Mouse (Mus musculus): Measurements from ENCODE around the gene Xpr1. TPM values are rescaled to one million over a fixed set of nuclear protein-coding genes. Genes with fewer than 3 reads are reported as not detected.
A peak's percentile ranks its signal among the peaks of the same experiment; 100 is the strongest.

Gene Xpr1
- polyA plus RNA-seq, 1 experiment from 2014 or later: 44.9 TPM

GRCm38 (mm10) chr1:155394021-155394420 is 23.2 kb downstream of the Xpr1 start:
- H3K4me1 ChIP-seq (replicated peaks): peaks cover 13% of the 10 kb centered on the region
- H3K27ac ChIP-seq: no peak overlapping the region
- no peak overlapping the region for H3K4me2 ChIP-seq
- H3K9ac ChIP-seq: no peak overlapping the region
- H3K9me3 ChIP-seq: no peaks in the 10 kb centered on the region
- no peaks in the 10 kb centered on the region for H3K36me3 ChIP-seq
- H3K4me3 ChIP-seq: no peak overlapping the region
- ATAC-seq (ENCODE audit: low FRiP score): no peak
- 77% methylated on average over 2 of the region's 2 CpGs for WGBS
- no peaks in the 10 kb centered on the region for H3K27me3 ChIP-seq

- no peak overlapping the region for H3K4me3 ChIP-seq
- no peak for ATAC-seq (ENCODE audit: low FRiP score)
- H3K27ac ChIP-seq: no peak overlapping the region
- no peak overlapping the region for H3K9ac ChIP-seq
- no peaks in the 10 kb centered on the region for H3K36me3 ChIP-seq
- peaks cover 17% of the 10 kb centered on the region for H3K4me1 ChIP-seq (replicated peaks)
- H3K9me3 ChIP-seq: no peaks in the 10 kb centered on the region
- no peaks in the 10 kb centered on the region for H3K27me3 ChIP-seq
- WGBS: 98% methylated on average over 7 of the region's 7 CpGs
- no peak overlapping the region for H3K4me2 ChIP-seq
These were observed 24.4 kb downstream of the Xpr1 start for GRCm38 (mm10) chr1:155392825-155393224.

DNA sequence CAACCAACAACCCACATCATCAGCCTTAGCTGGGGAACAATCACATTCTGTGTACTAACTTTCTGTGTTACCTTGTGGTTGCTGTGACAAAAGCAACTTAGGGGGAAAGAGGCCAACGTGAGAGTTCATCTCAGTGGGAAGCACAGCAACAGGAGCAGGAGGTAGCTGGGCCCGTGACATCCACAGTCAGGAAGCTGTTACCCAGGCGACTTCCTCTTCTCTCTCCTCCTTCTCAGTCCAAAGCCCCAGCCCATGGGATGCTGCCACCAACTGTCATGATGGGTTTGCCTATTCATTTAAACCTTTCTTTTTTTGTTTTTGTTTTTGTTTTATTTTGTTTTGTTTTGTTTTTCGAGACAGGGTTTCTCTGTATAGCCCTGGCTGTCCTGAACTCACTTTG is 25.7 kb downstream of the Xpr1 start:
- no peak overlapping the region for H3K27ac ChIP-seq
- H3K4me2 ChIP-seq: no peak overlapping the region
- H3K4me3 ChIP-seq: no peak overlapping the region
- no peaks in the 10 kb centered on the region for H3K36me3 ChIP-seq
- no peak overlapping the region for H3K9ac ChIP-seq
- 59% methylated on average over 4 of the region's 4 CpGs for WGBS
- no peaks in the 10 kb centered on the region for H3K9me3 ChIP-seq
- ATAC-seq (ENCODE audit: low FRiP score): no peak
- H3K4me1 ChIP-seq (replicated peaks): peaks cover 17% of the 10 kb centered on the region
- H3K27me3 ChIP-seq: no peaks in the 10 kb centered on the region

DNA sequence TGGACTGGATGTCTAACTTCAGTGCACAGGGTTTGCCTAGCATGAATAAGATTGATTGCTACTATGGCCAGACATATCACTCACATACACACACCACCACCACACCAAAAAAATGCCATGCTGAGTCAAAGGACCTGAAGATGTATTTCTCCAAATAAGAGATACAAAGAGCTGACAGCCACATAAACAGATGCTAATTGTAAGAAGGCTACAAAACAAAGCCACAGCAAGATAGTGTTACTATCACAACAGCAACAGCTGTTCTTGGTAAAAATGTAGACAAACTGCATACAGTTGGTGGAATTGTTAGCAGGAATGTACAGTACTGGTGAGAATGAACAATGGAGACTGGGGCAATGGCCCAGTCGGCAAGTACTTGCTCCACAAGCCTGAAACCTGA is 28.8 kb downstream of the Xpr1 start:
- Histone ChIP-seq H3K9me3 (no peaks in the 10 kb centered on the region), H3K9ac (no peak overlapping the region), H3K27ac (peak overlapping the region; percentile 36; the same call in 1 of the 2 replicates), H3K4me2 (no peak overlapping the region), H3K4me3 (no peak overlapping the region), H3K4me1 (replicated peaks) (peaks cover 17% of the 10 kb centered on the region), H3K36me3 (peaks cover 7% of the 10 kb centered on the region), H3K27me3 (no peaks in the 10 kb centered on the region)
- no peak for ATAC-seq (ENCODE audit: low FRiP score)
- 76% methylated on average over 1 of the region's 1 CpGs for WGBS

DNA sequence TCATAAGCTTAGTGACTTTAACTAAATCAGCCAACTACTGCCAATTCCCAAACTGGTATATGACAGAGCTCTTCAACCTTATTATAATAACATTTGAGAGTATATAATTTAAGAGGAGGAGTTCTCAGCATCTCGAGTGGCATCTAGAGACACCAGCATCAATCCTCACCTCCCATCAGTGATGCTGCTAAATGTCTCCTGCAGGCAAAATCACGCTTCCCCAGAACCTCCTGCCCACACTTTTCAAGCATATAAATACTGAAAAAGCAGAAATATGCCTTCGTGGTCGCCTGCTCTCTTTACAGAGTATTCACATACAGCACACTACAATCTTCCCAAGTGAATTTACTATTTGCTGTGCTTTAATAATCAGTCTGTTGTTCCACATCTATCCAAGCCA is 30.7 kb downstream of the Xpr1 start:
- ATAC-seq (ENCODE audit: low FRiP score): no peak
- no peaks in the 10 kb centered on the region for H3K9me3 ChIP-seq
- H3K27me3 ChIP-seq: no peaks in the 10 kb centered on the region
- no peak overlapping the region for H3K4me3 ChIP-seq
- H3K4me1 ChIP-seq (replicated peaks): peaks cover 17% of the 10 kb centered on the region
- no peak overlapping the region for H3K4me2 ChIP-seq
- WGBS: 83% methylated on average over 4 of the region's 4 CpGs
- no peak overlapping the region for H3K9ac ChIP-seq
- peaks cover 7% of the 10 kb centered on the region for H3K36me3 ChIP-seq
- no peak overlapping the region for H3K27ac ChIP-seq

GRCm38 (mm10) chr1:155383319-155384302 is 33.6 kb downstream of the Xpr1 start:
- H3K4me2 ChIP-seq: no peak overlapping the region
- no peak for ATAC-seq (ENCODE audit: low FRiP score)
- no peak overlapping the region for H3K4me3 ChIP-seq
- no peak overlapping the region for H3K9ac ChIP-seq
- H3K9me3 ChIP-seq: no peaks in the 10 kb centered on the region
- H3K27ac ChIP-seq: no peak overlapping the region; the same call in 1 of the 2 replicates
- H3K36me3 ChIP-seq: peaks cover 7% of the 10 kb centered on the region
- 93% methylated on average over 8 of the region's 8 CpGs for WGBS
- H3K4me1 ChIP-seq (replicated peaks): peaks cover 4% of the 10 kb centered on the region; the same call in 1 of the 2 replicates
- no peaks in the 10 kb centered on the region for H3K27me3 ChIP-seq

DNA sequence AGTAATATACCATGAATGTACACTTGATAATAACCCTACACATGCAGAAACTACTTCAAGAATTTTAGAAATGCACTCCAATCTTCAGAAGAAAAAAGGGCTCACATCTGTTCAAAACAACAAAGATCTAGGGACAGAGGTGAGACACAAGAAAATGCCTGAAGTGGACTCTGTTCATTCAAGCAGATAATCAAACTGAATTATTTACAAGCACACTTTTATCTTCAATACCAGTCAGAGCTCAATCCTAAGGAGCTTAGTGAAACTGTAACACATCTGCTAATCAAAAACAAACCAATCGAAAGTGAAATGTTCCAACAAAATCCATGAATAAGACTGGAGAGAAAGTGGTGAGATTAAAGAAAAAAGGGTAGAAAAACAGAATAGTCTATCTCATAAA is 35.3 kb downstream of the Xpr1 start:
- H3K36me3 ChIP-seq: peaks cover 7% of the 10 kb centered on the region
- ATAC-seq (ENCODE audit: low FRiP score): no peak
- no peak overlapping the region for H3K9ac ChIP-seq
- no peaks in the 10 kb centered on the region for H3K9me3 ChIP-seq
- H3K4me3 ChIP-seq: no peak overlapping the region
- H3K4me1 ChIP-seq (replicated peaks): no peaks in the 10 kb centered on the region
- no peak overlapping the region for H3K27ac ChIP-seq
- H3K27me3 ChIP-seq: no peaks in the 10 kb centered on the region
- WGBS: 72% methylated on average over 1 of the region's 1 CpGs
- H3K4me2 ChIP-seq: no peak overlapping the region

DNA sequence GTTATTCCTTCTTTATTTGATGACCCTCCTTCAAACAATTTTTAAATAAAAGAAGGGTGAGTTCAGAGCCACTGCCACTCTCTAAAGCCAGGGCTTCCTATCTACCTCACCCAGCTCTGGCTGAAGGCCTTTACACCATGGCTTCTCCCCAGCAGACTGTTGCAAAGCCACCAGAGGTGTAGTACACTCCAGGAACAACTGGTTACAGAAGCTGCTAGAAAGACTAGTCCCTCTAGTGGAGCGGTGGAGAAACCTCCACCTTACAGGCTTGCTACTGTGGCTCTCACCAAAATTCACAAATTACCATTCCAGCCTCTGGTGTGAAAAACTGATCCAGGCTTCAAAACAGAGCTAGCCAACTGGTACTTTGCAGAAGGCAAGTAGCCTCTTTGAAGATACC is 37.9 kb downstream of the Xpr1 start:
- Histone ChIP-seq H3K4me3 (no peak overlapping the region), H3K27me3 (no peaks in the 10 kb centered on the region), H3K27ac (no peak overlapping the region), H3K4me1 (replicated peaks) (no peaks in the 10 kb centered on the region), H3K36me3 (peaks cover 7% of the 10 kb centered on the region), H3K9me3 (no peaks in the 10 kb centered on the region), H3K9ac (no peak overlapping the region), H3K4me2 (no peak overlapping the region)
- WGBS: 94% methylated on average over 1 of the region's 1 CpGs
- no peak for ATAC-seq (ENCODE audit: low FRiP score)

DNA sequence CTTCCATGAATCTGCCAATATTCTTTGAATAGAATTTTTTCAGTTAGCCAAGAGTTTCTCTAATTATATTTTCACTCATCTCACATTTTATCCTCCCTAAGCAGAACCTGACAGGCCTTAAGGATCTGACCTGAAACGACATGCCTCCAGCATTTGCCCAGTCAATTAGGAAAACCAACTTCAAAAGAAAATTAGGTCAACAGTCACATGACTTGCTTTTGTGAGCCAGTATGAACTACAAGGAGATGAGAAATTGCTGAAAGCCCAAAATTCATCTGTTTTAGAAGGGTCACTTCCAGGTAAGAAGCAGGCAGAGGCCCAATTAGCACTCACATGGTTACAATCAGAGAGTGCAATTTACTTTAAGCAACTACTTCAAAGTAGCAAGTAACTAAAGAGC is 44.4 kb downstream of the Xpr1 start:
- H3K9ac ChIP-seq: no peak overlapping the region
- WGBS: 80% methylated on average over 1 of the region's 1 CpGs
- H3K27ac ChIP-seq: no peak overlapping the region
- no peak for ATAC-seq (ENCODE audit: low FRiP score)
- no peaks in the 10 kb centered on the region for H3K36me3 ChIP-seq
- H3K4me3 ChIP-seq: no peak overlapping the region
- no peak overlapping the region for H3K4me2 ChIP-seq
- H3K4me1 ChIP-seq (replicated peaks): peaks cover 12% of the 10 kb centered on the region; the same call in 1 of the 2 replicates
- H3K27me3 ChIP-seq: no peaks in the 10 kb centered on the region
- H3K9me3 ChIP-seq: no peaks in the 10 kb centered on the region

DNA sequence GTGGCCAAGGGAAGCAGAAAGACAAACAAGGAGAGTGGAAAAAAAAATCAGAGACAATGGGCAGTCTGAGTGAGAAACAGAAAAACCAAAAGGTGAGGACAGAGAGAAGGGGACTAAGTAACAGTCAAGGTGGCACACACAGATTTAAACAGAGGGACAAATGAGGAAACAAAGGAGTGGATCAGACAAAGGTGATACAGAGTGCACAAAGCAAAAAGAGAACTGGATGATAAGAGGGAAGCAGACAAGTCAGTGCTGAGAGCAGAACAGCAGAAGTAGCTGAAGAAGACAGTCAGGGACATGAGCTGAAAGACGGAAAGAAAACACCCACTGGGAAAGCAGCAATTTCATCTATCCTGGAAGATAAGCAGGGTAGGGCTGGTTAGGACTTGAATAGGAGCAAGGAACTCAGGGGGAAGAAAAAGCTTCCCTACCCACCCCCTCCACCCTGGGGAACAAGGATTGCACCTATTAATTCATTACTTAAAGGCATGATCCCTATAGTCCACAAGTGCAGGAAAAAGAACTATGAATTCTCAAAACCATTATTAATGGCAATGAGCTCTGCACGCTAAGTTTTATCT is 47.0 kb downstream of the Xpr1 start:
- H3K4me1 ChIP-seq (replicated peaks): peaks cover 18% of the 10 kb centered on the region
- H3K9ac ChIP-seq: no peak overlapping the region
- WGBS: 53% methylated on average over 2 of the region's 2 CpGs
- no peak for ATAC-seq (ENCODE audit: low FRiP score)
- H3K36me3 ChIP-seq: no peaks in the 10 kb centered on the region
- no peak overlapping the region for H3K4me3 ChIP-seq
- no peaks in the 10 kb centered on the region for H3K27me3 ChIP-seq
- no peak overlapping the region for H3K4me2 ChIP-seq
- no peaks in the 10 kb centered on the region for H3K9me3 ChIP-seq
- H3K27ac ChIP-seq: peak overlapping the region; percentile 6; the same call in 1 of the 2 replicates

DNA sequence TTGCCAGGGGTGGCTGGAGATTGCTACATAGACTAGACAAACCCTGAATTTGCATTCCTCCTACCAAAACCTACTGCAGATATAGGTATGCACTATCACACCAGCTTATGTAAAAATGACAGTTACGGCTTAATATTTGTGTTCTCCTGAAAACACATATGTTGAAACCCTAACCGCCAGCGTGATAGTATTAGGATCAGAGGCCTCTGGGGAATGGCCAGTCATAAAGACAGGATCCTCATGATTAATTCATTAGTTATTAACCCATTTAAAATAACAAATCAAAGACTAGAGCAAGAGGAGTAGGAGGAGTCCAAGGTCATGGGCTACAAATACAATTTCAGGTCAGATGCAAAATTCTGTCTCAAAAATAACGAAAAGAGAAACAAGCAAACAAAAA is 50.8 kb downstream of the Xpr1 start:
- H3K4me3 ChIP-seq: no peak overlapping the region
- WGBS: 46% methylated on average over 4 of the region's 4 CpGs

GRCm38 (mm10) chr1:155361502-155362126 is 55.6 kb downstream of the Xpr1 start:
- no peak overlapping the region for H3K27ac ChIP-seq
- H3K36me3 ChIP-seq: no peaks in the 10 kb centered on the region
- 93% methylated on average over 4 of the region's 4 CpGs for WGBS
- H3K4me3 ChIP-seq: no peak overlapping the region
- H3K9me3 ChIP-seq: no peaks in the 10 kb centered on the region
- H3K4me1 ChIP-seq (replicated peaks): peaks cover 6% of the 10 kb centered on the region; the same call in 1 of the 2 replicates
- no peak overlapping the region for H3K4me2 ChIP-seq
- no peaks in the 10 kb centered on the region for H3K27me3 ChIP-seq
- no peak for ATAC-seq (ENCODE audit: low FRiP score)
- H3K9ac ChIP-seq: no peak overlapping the region

More for the DNA sequence above, 50.8 kb downstream of the Xpr1 start:
- Histone ChIP-seq H3K4me1 (replicated peaks) (peaks cover 18% of the 10 kb centered on the region), H3K27ac (peak overlapping the region; percentile 40; the same call in 1 of the 2 replicates), H3K27me3 (no peaks in the 10 kb centered on the region), H3K9ac (no peak overlapping the region), H3K9me3 (no peaks in the 10 kb centered on the region), H3K36me3 (no peaks in the 10 kb centered on the region), H3K4me2 (no peak overlapping the region)
- no peak for ATAC-seq (ENCODE audit: low FRiP score)
